Mouse (Mus musculus): Measurements from ENCODE around the gene Tnni3. TPM values are rescaled to one million over a fixed set of nuclear protein-coding genes. Genes with fewer than 3 reads are reported as not detected.

Gene Tnni3
- polyA plus RNA-seq, 1 experiment from 2014 or later, result 1.1 TPM

DNA sequence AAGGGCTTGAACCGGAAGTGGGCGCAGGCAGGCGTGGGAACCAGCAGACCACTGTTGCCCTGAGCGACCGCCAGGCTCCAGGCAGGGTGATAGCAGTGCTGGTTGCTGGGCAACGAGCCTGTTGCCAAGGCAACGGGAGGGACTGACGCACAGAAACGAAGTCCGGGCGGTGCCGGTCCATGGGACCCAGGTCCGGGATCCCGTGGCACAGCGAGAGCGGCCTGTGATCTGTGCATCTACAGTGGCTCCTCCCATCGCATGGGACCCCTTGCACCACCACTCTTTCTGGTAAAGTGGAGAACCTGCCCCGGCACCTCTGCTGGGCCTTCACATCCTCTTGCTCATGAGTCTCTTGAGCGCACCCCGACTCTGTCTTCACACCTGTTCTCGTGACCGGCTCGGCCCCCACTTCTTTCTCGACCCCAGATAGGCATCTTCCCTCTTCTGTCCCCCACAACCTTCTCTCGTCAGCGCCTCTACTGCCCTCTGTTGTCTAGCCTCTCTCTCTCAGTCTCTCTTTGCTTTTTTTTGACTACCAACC, 22.6 kb upstream of the Tnni3 start:
- Histone ChIP-seq H3K9ac (ENCODE audit: low read depth, low read length) (no peak overlapping the region), H3K4me3 (ENCODE audit: low read depth, low read length) (peak overlapping the region; percentile 20; the same call in 1 of the 2 replicates), H3K36me3 (ENCODE audit: control insufficient read depth, insufficient read depth) (no peaks in the 10 kb centered on the region), H3K4me1 (replicated peaks; ENCODE audit: control insufficient read depth, insufficient read depth, low read length) (no peaks in the 10 kb centered on the region), H3K9me3 (ENCODE audit: control insufficient read depth) (no peaks in the 10 kb centered on the region), H3K4me2 (replicated peaks; ENCODE audit: low read depth) (peak overlapping the region; percentile 57), H3K27ac (ENCODE audit: low read depth, low read length) (no peak overlapping the region), H3K27me3 (replicated peaks; ENCODE audit: control insufficient read depth, insufficient read depth, low read length) (no peaks in the 10 kb centered on the region)
- TF ChIP-seq CTCF (IDR thresholded peaks at IDR 0.05; ENCODE audit: low read depth), result peak; percentile 39
- ATAC-seq, result peak; percentile 50
- WGBS, result 1% methylated on average over 26 of the region's 26 CpGs

DNA sequence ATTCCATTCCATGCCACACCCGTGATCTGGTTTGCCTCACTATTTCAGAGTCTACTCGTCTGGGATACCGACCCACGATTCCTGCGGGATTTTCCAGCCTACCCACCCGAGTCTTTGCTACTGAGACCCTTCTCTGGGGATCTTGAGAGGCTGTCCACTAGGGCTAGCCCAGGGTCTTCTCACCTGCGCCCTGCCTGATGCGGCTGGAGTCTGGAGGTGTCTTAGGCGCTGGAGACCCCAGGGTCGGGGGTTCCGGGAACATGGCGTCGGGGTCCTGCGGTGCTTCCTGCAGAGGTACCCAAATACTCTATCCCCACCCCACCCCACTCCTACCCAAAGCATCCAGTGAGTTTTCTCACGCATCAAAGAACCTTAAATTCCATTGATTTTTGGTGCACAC, 22.0 kb upstream of the Tnni3 start:
- no peak overlapping the region for H3K9ac ChIP-seq (ENCODE audit: low read depth, low read length)
- no peak for ATAC-seq
- H3K9me3 ChIP-seq (ENCODE audit: control insufficient read depth), result no peaks in the 10 kb centered on the region
- no peak overlapping the region for H3K4me3 ChIP-seq (ENCODE audit: low read depth, low read length)
- H3K4me2 ChIP-seq (replicated peaks; ENCODE audit: low read depth), result no peak overlapping the region
- TF ChIP-seq CTCF (IDR thresholded peaks at IDR 0.05; ENCODE audit: low read depth), result no peak
- no peak overlapping the region for H3K27ac ChIP-seq (ENCODE audit: low read depth, low read length)
- no peaks in the 10 kb centered on the region for H3K4me1 ChIP-seq (replicated peaks; ENCODE audit: control insufficient read depth, insufficient read depth, low read length)
- H3K27me3 ChIP-seq (replicated peaks; ENCODE audit: control insufficient read depth, insufficient read depth, low read length), result no peaks in the 10 kb centered on the region
- H3K36me3 ChIP-seq (ENCODE audit: control insufficient read depth, insufficient read depth), result no peaks in the 10 kb centered on the region
- WGBS, result 71% methylated on average over 15 of the region's 15 CpGs

DNA sequence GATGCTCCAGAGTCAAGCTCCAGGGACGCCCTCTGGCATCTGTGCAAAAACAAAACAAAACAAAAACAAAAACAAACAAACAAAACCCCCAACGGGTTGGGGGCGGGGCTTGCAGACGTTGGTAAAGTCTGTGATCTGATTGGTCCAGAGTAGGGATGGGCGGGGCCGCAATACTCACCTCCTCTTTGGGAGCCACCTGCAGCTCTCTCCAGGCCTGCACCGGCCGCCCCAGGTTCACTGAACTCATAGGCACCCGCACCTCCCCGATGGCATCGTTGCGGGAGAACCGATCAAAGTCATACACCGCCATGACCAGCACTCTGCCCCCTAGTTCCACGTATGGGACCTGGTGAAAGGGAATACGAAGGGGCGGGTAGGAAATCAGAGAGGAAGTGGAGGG, 18.0 kb upstream of the Tnni3 start:
- TF ChIP-seq CTCF (IDR thresholded peaks at IDR 0.05; ENCODE audit: low read depth), result no peak
- Histone ChIP-seq H3K9me3 (ENCODE audit: control insufficient read depth) (no peaks in the 10 kb centered on the region), H3K9ac (ENCODE audit: low read depth, low read length) (no peak overlapping the region), H3K36me3 (ENCODE audit: control insufficient read depth, insufficient read depth) (no peaks in the 10 kb centered on the region), H3K4me1 (replicated peaks; ENCODE audit: control insufficient read depth, insufficient read depth, low read length) (no peaks in the 10 kb centered on the region), H3K4me2 (replicated peaks; ENCODE audit: low read depth) (no peak overlapping the region), H3K27me3 (replicated peaks; ENCODE audit: control insufficient read depth, insufficient read depth, low read length) (no peaks in the 10 kb centered on the region), H3K27ac (ENCODE audit: low read depth, low read length) (no peak overlapping the region), H3K4me3 (ENCODE audit: low read depth, low read length) (no peak overlapping the region)
- 46% methylated on average over 17 of the region's 17 CpGs for WGBS
- ATAC-seq, result no peak

DNA sequence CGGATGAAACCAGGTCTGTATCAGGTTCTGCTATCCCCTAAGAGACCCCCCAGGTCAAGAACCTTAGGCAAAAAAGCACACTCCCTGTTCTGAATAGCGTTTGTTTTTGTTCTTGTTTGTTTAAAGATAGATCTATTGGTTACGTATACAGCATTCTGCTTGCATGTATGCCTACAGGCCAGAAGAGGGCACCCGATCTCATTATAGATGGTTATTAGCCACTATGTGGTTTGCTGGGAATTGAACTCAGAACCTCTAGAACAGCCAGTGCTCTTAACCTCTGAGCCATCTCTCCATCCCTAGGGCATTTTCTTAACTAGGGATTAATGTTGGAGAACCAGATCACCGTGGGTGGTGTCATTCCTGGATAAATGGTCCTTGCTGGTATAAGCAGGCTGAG, 17.3 kb upstream of the Tnni3 start:
- no peak overlapping the region for H3K4me3 ChIP-seq (ENCODE audit: low read depth, low read length)
- no peak overlapping the region for H3K9ac ChIP-seq (ENCODE audit: low read depth, low read length)
- H3K4me1 ChIP-seq (replicated peaks; ENCODE audit: control insufficient read depth, insufficient read depth, low read length), result no peaks in the 10 kb centered on the region
- no peaks in the 10 kb centered on the region for H3K9me3 ChIP-seq (ENCODE audit: control insufficient read depth)
- H3K27ac ChIP-seq (ENCODE audit: low read depth, low read length), result no peak overlapping the region
- H3K4me2 ChIP-seq (replicated peaks; ENCODE audit: low read depth), result no peak overlapping the region
- no peak for TF ChIP-seq CTCF (IDR thresholded peaks at IDR 0.05; ENCODE audit: low read depth)
- ATAC-seq, result no peak
- 67% methylated on average over 5 of the region's 5 CpGs for WGBS
- H3K36me3 ChIP-seq (ENCODE audit: control insufficient read depth, insufficient read depth), result no peaks in the 10 kb centered on the region
- H3K27me3 ChIP-seq (replicated peaks; ENCODE audit: control insufficient read depth, insufficient read depth, low read length), result no peaks in the 10 kb centered on the region

DNA sequence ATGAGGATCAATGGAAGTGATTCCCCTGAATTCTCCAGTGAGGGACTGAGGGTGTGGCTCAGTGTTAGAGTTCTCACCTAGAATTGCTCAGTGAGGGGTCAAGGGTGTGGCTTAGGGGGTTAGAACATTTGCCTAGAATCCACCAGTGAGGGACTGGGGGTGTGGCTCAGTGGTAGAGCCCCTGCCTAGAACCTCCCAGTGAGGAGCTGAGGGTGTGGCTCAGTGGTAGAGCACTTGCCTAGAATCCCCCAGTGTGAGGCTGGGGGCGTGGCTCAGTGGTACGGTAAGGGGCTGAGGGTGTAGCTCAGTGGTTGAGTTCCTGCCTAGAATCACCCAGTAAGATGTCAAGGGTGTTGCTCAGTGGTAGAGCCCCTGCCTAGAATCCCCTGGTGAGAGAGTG, 15.0 kb upstream of the Tnni3 start:
- H3K27me3 ChIP-seq (replicated peaks; ENCODE audit: control insufficient read depth, insufficient read depth, low read length), result no peaks in the 10 kb centered on the region
- WGBS, result 76% methylated on average over 2 of the region's 2 CpGs
- H3K4me2 ChIP-seq (replicated peaks; ENCODE audit: low read depth), result no peak overlapping the region
- no peak overlapping the region for H3K4me3 ChIP-seq (ENCODE audit: low read depth, low read length)
- H3K36me3 ChIP-seq (ENCODE audit: control insufficient read depth, insufficient read depth), result no peaks in the 10 kb centered on the region
- no peaks in the 10 kb centered on the region for H3K9me3 ChIP-seq (ENCODE audit: control insufficient read depth)
- no peak overlapping the region for H3K27ac ChIP-seq (ENCODE audit: low read depth, low read length)
- H3K4me1 ChIP-seq (replicated peaks; ENCODE audit: control insufficient read depth, insufficient read depth, low read length), result no peaks in the 10 kb centered on the region
- TF ChIP-seq CTCF (IDR thresholded peaks at IDR 0.05; ENCODE audit: low read depth), result no peak
- no peak for ATAC-seq
- H3K9ac ChIP-seq (ENCODE audit: low read depth, low read length), result no peak overlapping the region

DNA sequence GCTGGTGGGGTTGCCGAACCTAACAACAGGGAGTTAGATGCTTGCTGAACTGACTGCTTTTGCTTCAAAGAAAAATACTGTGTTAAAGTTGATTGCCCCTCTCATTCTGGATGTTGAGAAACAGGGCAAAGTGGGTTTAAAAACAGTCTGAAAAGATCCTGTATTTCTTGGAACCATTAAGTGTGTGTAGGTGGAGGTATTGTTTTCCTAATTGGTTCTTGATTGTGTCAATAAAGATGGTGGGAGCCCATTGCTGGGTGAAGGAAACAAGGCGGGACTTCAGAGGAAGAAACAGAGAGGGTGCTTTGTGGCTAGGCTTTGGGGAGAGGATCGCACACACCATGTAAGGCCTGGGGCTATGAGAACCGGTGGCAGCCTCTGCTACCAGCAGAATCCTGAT, 13.2 kb upstream of the Tnni3 start:
- 63% methylated on average over 4 of the region's 4 CpGs for WGBS
- no peak for ATAC-seq

DNA sequence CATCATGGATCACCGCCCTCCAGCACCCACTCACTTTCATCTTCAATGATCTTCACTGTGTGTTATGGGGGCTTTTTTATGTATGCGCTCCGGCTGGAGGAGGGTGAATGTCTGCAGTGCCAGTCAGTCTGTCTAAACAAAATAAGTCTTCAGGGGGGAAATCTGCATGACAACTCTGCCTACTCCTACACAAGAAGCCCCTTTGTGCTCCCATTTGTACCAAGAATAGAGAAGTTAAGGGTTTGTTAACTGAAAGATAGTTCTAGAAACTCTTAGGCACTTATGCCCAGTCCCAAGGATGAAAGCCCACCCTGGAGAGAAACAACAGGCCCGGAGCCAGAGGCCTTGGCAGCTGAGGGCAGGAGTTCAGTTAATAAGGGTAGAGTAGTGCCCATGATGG, 12.3 kb upstream of the Tnni3 start:
- Histone ChIP-seq H3K4me3 (ENCODE audit: low read depth, low read length) (no peak overlapping the region), H3K4me1 (replicated peaks; ENCODE audit: control insufficient read depth, insufficient read depth, low read length) (0 out of 2 replicates have a peak, but pooled peaks cover 4% of the 10 kb centered on the region), H3K27ac (ENCODE audit: low read depth, low read length) (no peak overlapping the region), H3K9me3 (ENCODE audit: control insufficient read depth) (no peaks in the 10 kb centered on the region), H3K4me2 (replicated peaks; ENCODE audit: low read depth) (no peak overlapping the region), H3K9ac (ENCODE audit: low read depth, low read length) (no peak overlapping the region), H3K36me3 (ENCODE audit: control insufficient read depth, insufficient read depth) (no peaks in the 10 kb centered on the region), H3K27me3 (replicated peaks; ENCODE audit: control insufficient read depth, insufficient read depth, low read length) (no peaks in the 10 kb centered on the region)
- 91% methylated on average over 4 of the region's 4 CpGs for WGBS
- ATAC-seq, result no peak
- no peak for TF ChIP-seq CTCF (IDR thresholded peaks at IDR 0.05; ENCODE audit: low read depth)

More for the DNA sequence above, 13.2 kb upstream of the Tnni3 start:
- Histone ChIP-seq H3K9me3 (ENCODE audit: control insufficient read depth) (no peaks in the 10 kb centered on the region), H3K27ac (ENCODE audit: low read depth, low read length) (no peak overlapping the region), H3K36me3 (ENCODE audit: control insufficient read depth, insufficient read depth) (no peaks in the 10 kb centered on the region), H3K4me3 (ENCODE audit: low read depth, low read length) (no peak overlapping the region), H3K4me1 (replicated peaks; ENCODE audit: control insufficient read depth, insufficient read depth, low read length) (0 out of 2 replicates have a peak, but pooled peaks cover under 1% of the 10 kb centered on the region), H3K4me2 (replicated peaks; ENCODE audit: low read depth) (no peak overlapping the region), H3K27me3 (replicated peaks; ENCODE audit: control insufficient read depth, insufficient read depth, low read length) (no peaks in the 10 kb centered on the region), H3K9ac (ENCODE audit: low read depth, low read length) (no peak overlapping the region)
- no peak for TF ChIP-seq CTCF (IDR thresholded peaks at IDR 0.05; ENCODE audit: low read depth)

Data from intestine, postnatal 0 days (tissue).